Mouse (Mus musculus): ENCODE data around the gene Nin.

GRCm38 (mm10) chr12:69966071-69966470 is 147.4 kb downstream of the Nin start:
- TF ChIP-seq CTCF (IDR thresholded peaks at IDR 0.05; ENCODE audit: low read depth, low read length) (no peak), GATA1 (IDR thresholded peaks at IDR 0.05; ENCODE audit: borderline replicate concordance, low read length) (no peak), GATA2 (IDR thresholded peaks at IDR 0.05; ENCODE audit: borderline replicate concordance, low read depth, low read length) (no peak), POLR2AphosphoS5 (IDR thresholded peaks at IDR 0.05; ENCODE audit: insufficient replicate concordance, low read depth, low read length) (no peak), TAL1 (conservative IDR thresholded peaks at IDR 0.05; ENCODE audit: low read depth, low read length) (no peak)
